Mouse (Mus musculus) stomach, postnatal 0 days (tissue): ENCODE results near the gene Skap2. TPM values are rescaled to one million over a fixed set of nuclear protein-coding genes. Genes with fewer than 3 reads are reported as not detected.

ENCODE experiments used
- ATAC-seq: fragments of 200-750 bp; cut with Nextera tagmentation; 2 replicates; pipeline ENCODE4 v1.8.0; 2017; ENCODE audit not compliant: low FRiP score, low TSS enrichment
- DNase-seq: peaks from one replicate; pipeline ENCODE4 v3.0.0-alpha.2; 2016; ENCODE audit warnings: low spot score
- H3K27ac ChIP-seq: fragments of 300-500 bp; sonication (generic); replicated peaks from 2 replicates; pipeline ENCODE4 v1.5.1; 2014; ENCODE audit warnings: mild to moderate bottlenecking, control low read depth
- H3K27me3 ChIP-seq: fragments of 300-500 bp; sonication (generic); 2 replicates; pipeline ENCODE4 v1.6.1; 2014; ENCODE audit warnings: low read length; ENCODE audit not compliant: control insufficient read depth, insufficient read depth
- H3K36me3 ChIP-seq: fragments of 300-500 bp; sonication (generic); 2 replicates; pipeline ENCODE4 v1.6.1; 2014; ENCODE audit warnings: low read length, mixed read lengths; ENCODE audit not compliant: control insufficient read depth, insufficient read depth
- H3K4me1 ChIP-seq: fragments of 300-500 bp; sonication (generic); replicated peaks from 2 replicates; pipeline ENCODE4 v1.6.1; 2014; ENCODE audit warnings: antibody characterized with exemption; ENCODE audit not compliant: control insufficient read depth, insufficient read depth
- H3K4me2 ChIP-seq: fragments of 300-500 bp; sonication (generic); replicated peaks from 2 replicates; pipeline ENCODE4 v1.6.1; 2014; ENCODE audit warnings: low read depth, mild to moderate bottlenecking, control low read depth, moderate library complexity
- H3K4me3 ChIP-seq: fragments of 300-500 bp; sonication (generic); 2 replicates; pipeline ENCODE4 v1.5.1; 2014; ENCODE audit warnings: low read depth, low read length, control low read depth
- H3K9ac ChIP-seq: fragments of 300-500 bp; sonication (generic); 2 replicates; pipeline ENCODE4 v1.6.1; 2014; ENCODE audit warnings: mild to moderate bottlenecking, low read length, control low read depth, mixed read lengths
- H3K9me3 ChIP-seq: fragments of 300-500 bp; sonication (generic); 2 replicates; pipeline ENCODE4 v1.6.1; 2016; ENCODE audit warnings: low read length; ENCODE audit not compliant: control insufficient read depth
- CTCF ChIP-seq: IDR thresholded peaks from 2 replicates; pipeline ENCODE4 v1.5.1; 2016; ENCODE audit warnings: antibody characterized with exemption, low read depth, mild to moderate bottlenecking, moderate library complexity
- EP300 ChIP-seq: optimal IDR thresholded peaks from 2 replicates; pipeline ENCODE3; 2016; ENCODE audit warnings: antibody characterized with exemption
- WGBS: fragments of 180-500 bp; shearing (Covaris S2); extraction: QIAGEN DNeasy Blood & Tissue Kit; methylation state at CpG from one replicate; pipeline ENCODE4 v1.1.7; 2014; 5-methylcytosine and 5-hydroxymethylcytosine counted together
- polyA plus RNA-seq: library from polyadenylated mRNA; unstranded; fragments of >200 nt; fragmentation: Nextera tagmentation; extraction: Ambion mirVana; gene quantifications from 2 replicates; pipeline ENCODE4 v1.2.1, GENCODE M21; 2015

Gene Skap2
- polyA plus RNA-seq = 26.8 and 27.3 TPM in 2 replicates

DNA sequence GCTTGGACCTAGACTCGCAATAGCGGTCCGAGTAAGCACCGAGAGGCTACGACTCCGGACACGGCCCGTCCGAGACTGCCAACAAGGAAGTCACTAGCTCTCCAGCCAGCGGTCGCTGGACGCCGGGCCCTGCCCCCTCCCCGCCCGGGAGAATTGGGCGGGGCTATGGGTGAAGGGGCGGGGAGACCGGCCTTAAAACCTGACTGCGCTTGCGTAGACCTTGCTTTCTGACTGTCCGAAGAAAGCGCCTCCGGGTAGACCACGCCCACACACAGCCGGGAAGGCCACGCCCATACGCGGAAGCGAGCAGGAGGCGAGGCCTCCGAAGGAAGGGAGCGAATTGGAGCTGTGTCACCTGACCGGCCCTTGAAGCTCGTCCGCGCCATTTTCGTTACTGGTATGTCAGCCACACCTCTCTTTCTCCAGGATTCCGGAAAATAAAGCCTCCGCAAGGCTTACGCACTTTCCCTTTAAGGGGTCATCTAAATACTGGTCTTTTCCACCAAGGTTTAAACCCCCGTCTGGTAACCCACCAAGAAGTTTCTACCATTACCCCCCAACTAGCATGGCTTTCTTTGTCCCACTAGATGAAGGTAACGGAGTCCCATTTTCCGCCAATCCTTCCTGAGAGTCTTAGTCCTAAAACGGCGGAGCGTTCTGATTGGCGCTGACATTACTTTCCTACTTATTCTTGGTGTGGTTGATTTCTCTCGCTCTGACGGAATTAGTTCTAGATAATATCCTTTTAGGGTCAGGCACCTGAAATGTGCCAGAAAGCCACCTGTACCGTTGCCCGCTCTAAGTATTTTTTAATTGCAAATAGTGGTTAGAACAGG is at the start of gene Skap2:
Gene Skap2, minus strand, starts transcription at position 141 of the 836 bp plus-strand sequence.
- no peaks in the 10 kb centered on the region for H3K36me3 ChIP-seq
- H3K4me3 ChIP-seq = peak within 1 kb of the TSS; percentile 63
- no peak within 1 kb of the TSS; the same call in 1 of the 2 replicates for H3K27ac ChIP-seq
- H3K9ac ChIP-seq = peak within 1 kb of the TSS; percentile 60
- H3K27me3 ChIP-seq = no peaks in the 10 kb centered on the region
- DNase-seq (peak; percentile 99), ATAC-seq (peak; percentile 99)
- H3K4me2 ChIP-seq = peak within 1 kb of the TSS; percentile 76
- under 1% methylated on average over 51 of the region's 51 CpGs for whole genome bisulfite sequencing
- H3K9me3 ChIP-seq = no peaks in the 10 kb centered on the region
- no peaks in the 10 kb centered on the region for H3K4me1 ChIP-seq
- TF ChIP-seq EP300 (no peak), CTCF (no peak)

DNA sequence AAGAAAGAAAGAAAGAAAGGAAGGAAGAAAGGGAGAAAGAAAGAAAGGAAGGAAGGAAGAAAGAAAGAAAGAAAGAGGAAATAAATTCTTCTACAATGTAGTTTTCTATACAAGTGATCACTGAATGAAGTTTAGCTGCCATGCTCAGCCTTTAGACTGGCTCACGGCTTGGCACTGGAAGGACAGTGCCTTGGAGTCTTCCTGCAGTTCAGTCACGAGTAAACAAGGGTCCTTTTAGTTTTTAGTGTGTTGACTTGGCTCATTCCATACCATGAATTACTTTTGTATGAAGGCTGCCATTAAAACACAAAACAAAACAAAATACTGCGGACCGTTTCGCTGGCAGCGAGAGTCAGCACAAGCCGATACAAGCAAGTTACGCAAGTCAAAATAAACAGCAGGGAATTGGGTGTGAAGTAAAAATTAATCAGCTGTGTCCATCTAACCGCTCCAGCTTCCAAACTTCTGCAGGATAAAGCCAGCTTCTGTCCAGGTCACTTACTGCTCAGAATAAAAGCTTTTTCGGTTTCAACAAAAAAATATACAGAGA is 46.6 kb upstream of the Skap2 start:
- Histone ChIP-seq H3K9ac (no peak overlapping the region), H3K4me1 (no peaks in the 10 kb centered on the region; the same call in 1 of the 2 replicates), H3K27ac (no peak overlapping the region), H3K9me3 (no peaks in the 10 kb centered on the region), H3K4me2 (peak overlapping the region; percentile 17; the same call in 1 of the 2 replicates), H3K4me3 (no peak overlapping the region), H3K27me3 (no peaks in the 10 kb centered on the region), H3K36me3 (no peaks in the 10 kb centered on the region)
- DNase-seq (no peak), ATAC-seq (no peak)
- TF ChIP-seq EP300 = no peak
- TF ChIP-seq CTCF = no peak
- WGBS = 45% methylated on average over 10 of the region's 10 CpGs

DNA sequence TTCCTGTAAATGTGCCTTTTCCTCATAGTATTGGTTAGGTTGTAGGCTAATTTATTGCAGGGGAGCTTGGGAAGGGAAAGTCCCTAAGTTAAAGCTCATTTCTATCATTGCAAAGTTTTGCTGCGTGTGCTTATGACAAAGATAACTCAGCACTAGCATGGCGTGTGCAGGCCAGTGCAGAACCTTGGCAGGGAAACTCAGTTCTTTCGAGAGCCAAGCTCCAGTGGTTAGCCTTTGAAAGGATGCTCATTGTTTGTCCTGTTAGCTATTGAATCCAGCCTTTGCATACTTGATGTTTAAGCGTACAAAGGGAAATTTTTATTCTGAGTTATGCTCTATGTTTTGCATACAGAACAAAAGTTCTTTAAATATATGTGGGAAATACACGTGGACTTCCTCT is 45.8 kb upstream of the Skap2 start:
- Histone ChIP-seq H3K9me3 (no peaks in the 10 kb centered on the region), H3K27ac (no peak overlapping the region), H3K27me3 (no peaks in the 10 kb centered on the region), H3K9ac (no peak overlapping the region), H3K4me3 (no peak overlapping the region), H3K4me2 (no peak overlapping the region), H3K36me3 (no peaks in the 10 kb centered on the region), H3K4me1 (no peaks in the 10 kb centered on the region; the same call in 1 of the 2 replicates)
- DNase-seq = no peak
- no peak for TF ChIP-seq CTCF
- WGBS = 33% methylated on average over 5 of the region's 5 CpGs
- ATAC-seq = no peak

DNA sequence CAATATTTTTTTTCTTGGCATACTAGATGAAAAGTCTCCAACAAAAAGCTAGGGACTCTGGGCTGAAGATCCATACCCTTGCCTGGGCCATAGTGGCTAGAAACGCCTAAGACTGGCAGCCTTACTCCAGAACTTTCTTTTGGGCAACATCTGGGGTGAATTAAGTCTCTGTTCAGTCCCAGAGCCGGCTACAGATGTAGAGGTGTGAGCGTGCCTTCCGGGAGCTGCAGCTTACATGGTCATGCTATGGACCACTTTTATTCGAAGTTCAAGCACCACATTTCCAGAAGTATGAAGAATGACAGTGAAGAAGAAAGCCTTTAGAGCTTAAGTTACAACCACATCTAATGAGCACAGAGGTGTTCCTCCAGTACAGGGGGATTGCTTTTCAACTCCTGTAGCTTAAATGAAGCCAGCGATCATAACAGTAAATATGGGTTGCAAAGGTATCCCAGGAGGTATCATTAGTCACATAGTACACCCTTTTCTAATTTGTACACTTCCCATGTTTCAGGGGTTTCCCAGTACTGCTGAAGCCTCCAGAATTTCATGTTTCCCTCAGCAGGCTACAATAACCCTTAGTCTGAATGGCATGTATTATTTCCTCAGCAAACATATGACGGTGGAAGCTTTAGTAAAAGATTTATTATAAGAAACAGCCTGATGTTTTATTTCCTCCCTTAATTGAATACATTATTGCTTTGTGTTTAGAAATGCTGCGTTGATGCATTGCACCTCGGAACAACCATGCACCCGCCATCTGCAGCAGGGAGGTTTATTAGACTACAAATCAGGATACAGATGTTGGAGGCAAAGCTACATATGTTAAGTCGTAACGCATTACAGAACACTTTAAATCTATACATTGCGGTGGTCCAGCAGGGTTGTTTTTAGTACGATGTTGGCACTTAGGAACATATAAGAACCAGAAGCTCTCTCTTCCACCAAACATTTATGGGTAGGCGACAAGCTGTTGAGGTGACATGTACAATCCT is 41.5 kb upstream of the Skap2 start:
- Histone ChIP-seq H3K36me3 (no peaks in the 10 kb centered on the region), H3K9me3 (no peaks in the 10 kb centered on the region), H3K27ac (no peak overlapping the region), H3K4me2 (no peak overlapping the region), H3K4me3 (no peak overlapping the region), H3K4me1 (no peaks in the 10 kb centered on the region; the same call in 1 of the 2 replicates), H3K9ac (no peak overlapping the region), H3K27me3 (no peaks in the 10 kb centered on the region)
- DNase-seq (no peak), ATAC-seq (no peak)
- WGBS = 65% methylated on average over 15 of the region's 15 CpGs
- TF ChIP-seq CTCF (no peak), EP300 (no peak)

DNA sequence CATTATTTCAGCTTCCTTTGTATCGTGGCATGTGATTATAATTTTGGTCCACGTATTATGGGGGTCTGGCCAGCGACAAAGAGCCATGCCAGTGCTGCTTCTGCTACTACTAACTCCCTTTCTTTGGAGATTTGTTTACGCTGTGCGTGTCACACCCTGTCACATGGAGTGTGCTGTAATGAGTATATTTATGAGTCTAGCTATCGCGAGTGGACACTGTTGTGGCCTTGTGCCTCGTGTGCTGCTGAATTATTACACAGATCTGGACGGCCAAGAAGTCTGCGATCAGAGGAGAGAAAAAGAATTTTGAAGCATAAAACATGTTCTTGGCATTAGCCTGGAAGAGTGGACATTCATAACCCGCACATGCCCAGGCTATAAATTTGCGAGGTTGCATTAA is 37.7 kb upstream of the Skap2 start:
- Histone ChIP-seq H3K4me3 (no peak overlapping the region), H3K9ac (no peak overlapping the region), H3K4me2 (no peak overlapping the region), H3K27ac (no peak overlapping the region), H3K4me1 (no peaks in the 10 kb centered on the region; the same call in 1 of the 2 replicates), H3K27me3 (no peaks in the 10 kb centered on the region), H3K9me3 (no peaks in the 10 kb centered on the region), H3K36me3 (no peaks in the 10 kb centered on the region)
- DNase-seq = no peak
- TF ChIP-seq CTCF (no peak), EP300 (no peak)
- no peak for ATAC-seq
- WGBS = 47% methylated on average over 12 of the region's 12 CpGs
